Mouse (Mus musculus) liver, postnatal 0 days (tissue): ENCODE measurements at regions not wholly inside any gene's neighbourhood (a gene's known extent, or its start where the extent isn't known, plus 50 kb on each side); places are given as distances from the start of the nearest gene placed in this dataset.

Experiments used
- ATAC-seq: fragments of 200-750 bp; cut with Nextera tagmentation; 2 replicates; pipeline ENCODE4 v1.8.0; 2017; ENCODE audit warnings: mild to moderate bottlenecking, moderate library complexity
- DNase-seq: peaks from one replicate; pipeline ENCODE4 v3.0.0-alpha.2; 2016
- H3K27ac ChIP-seq: fragments of 300-500 bp; sonication (generic); 2 replicates; pipeline ENCODE4 v1.5.1; 2014; ENCODE audit warnings: antibody characterized with exemption, moderate library complexity, mild to moderate bottlenecking, low read depth
- H3K27me3 ChIP-seq: fragments of 300-500 bp; sonication (generic); 2 replicates; pipeline ENCODE4 v1.6.1; 2014; ENCODE audit warnings: low read length, control low read depth, mixed read lengths; ENCODE audit not compliant: insufficient read depth
- H3K36me3 ChIP-seq: fragments of 300-500 bp; sonication (generic); replicated peaks from 2 replicates; pipeline ENCODE4 v1.6.1; 2014; ENCODE audit warnings: mild to moderate bottlenecking, control low read depth, low read length, moderate library complexity, mixed read lengths; ENCODE audit not compliant: insufficient read depth
- H3K4me1 ChIP-seq: fragments of 300-500 bp; sonication (generic); 2 replicates; pipeline ENCODE4 v1.6.1; 2014; ENCODE audit warnings: antibody characterized with exemption, mild to moderate bottlenecking, control low read depth; ENCODE audit not compliant: insufficient read depth
- H3K4me2 ChIP-seq: fragments of 300-500 bp; sonication (generic); 2 replicates; pipeline ENCODE4 v1.6.1; 2014; ENCODE audit warnings: low read depth, mild to moderate bottlenecking, low read length, moderate library complexity, mixed read lengths
- H3K4me3 ChIP-seq: fragments of 300-500 bp; sonication (generic); 2 replicates; pipeline ENCODE4 v1.5.1; 2014; ENCODE audit warnings: low read depth, low read length
- H3K9ac ChIP-seq: fragments of 300-500 bp; sonication (generic); replicated peaks from 2 replicates; pipeline ENCODE4 v1.6.1; 2014; ENCODE audit warnings: mild to moderate bottlenecking, moderate library complexity
- H3K9me3 ChIP-seq: fragments of 300-500 bp; sonication (generic); 2 replicates; pipeline ENCODE4 v1.6.1; 2016; ENCODE audit warnings: mild to moderate bottlenecking, control low read depth, low read length, mixed read lengths
- CTCF ChIP-seq: sonication (generic); IDR thresholded peaks from 2 replicates; pipeline ENCODE4 v1.5.1; 2016; ENCODE audit warnings: antibody characterized with exemption, low read depth
- EP300 ChIP-seq: IDR thresholded peaks from 2 replicates; pipeline ENCODE4 v1.6.1; 2016; ENCODE audit warnings: antibody characterized with exemption, low read depth, mild to moderate bottlenecking
- WGBS: fragments of 180-500 bp; shearing (Covaris S2); extraction: QIAGEN DNeasy Blood & Tissue Kit; methylation state at CpG from one replicate; pipeline ENCODE4 v1.1.7; 2014; ENCODE audit not compliant: insufficient replicate concordance; 5-methylcytosine and 5-hydroxymethylcytosine counted together

GRCm38 (mm10) chr13:103423417-103423816 lies 89.1 kb upstream of the Mast4 start:
- Histone ChIP-seq H3K36me3 (no peaks in the 10 kb centered on the region), H3K9ac (no peak overlapping the region), H3K4me1 (no peaks in the 10 kb centered on the region), H3K27me3 (no peaks in the 10 kb centered on the region), H3K9me3 (no peaks in the 10 kb centered on the region), H3K4me3 (no peak overlapping the region), H3K4me2 (no peak overlapping the region), H3K27ac (no peak overlapping the region)
- DNase-seq (no peak), ATAC-seq (no peak)
- TF ChIP-seq EP300 (no peak), CTCF (no peak)
- 73% methylated on average over 8 of the region's 8 CpGs for WGBS

GRCm38 (mm10) chr13:103422997-103423396 lies 88.7 kb upstream of the Mast4 start:
- no peak overlapping the region for H3K4me2 ChIP-seq
- TF ChIP-seq CTCF = no peak
- no peak for TF ChIP-seq EP300
- no peak for ATAC-seq
- H3K4me1 ChIP-seq = no peaks in the 10 kb centered on the region
- no peaks in the 10 kb centered on the region for H3K9me3 ChIP-seq
- H3K9ac ChIP-seq = no peak overlapping the region
- H3K27me3 ChIP-seq = no peaks in the 10 kb centered on the region
- 90% methylated on average over 8 of the region's 8 CpGs for WGBS
- no peak overlapping the region for H3K27ac ChIP-seq
- no peaks in the 10 kb centered on the region for H3K36me3 ChIP-seq
- DNase-seq = no peak
- H3K4me3 ChIP-seq = no peak overlapping the region

GRCm38 (mm10) chr13:103419146-103419545 lies 84.8 kb upstream of the Mast4 start:
- H3K4me1 ChIP-seq = no peaks in the 10 kb centered on the region
- no peak overlapping the region for H3K9ac ChIP-seq
- no peaks in the 10 kb centered on the region for H3K27me3 ChIP-seq
- H3K27ac ChIP-seq = no peak overlapping the region
- H3K36me3 ChIP-seq = no peaks in the 10 kb centered on the region
- TF ChIP-seq CTCF = no peak
- TF ChIP-seq EP300 = no peak
- no peak overlapping the region for H3K4me2 ChIP-seq
- no peak for ATAC-seq
- WGBS = 77% methylated on average over 3 of the region's 3 CpGs
- DNase-seq = no peak
- H3K9me3 ChIP-seq = no peaks in the 10 kb centered on the region
- H3K4me3 ChIP-seq = no peak overlapping the region

- no peaks in the 10 kb centered on the region for H3K27me3 ChIP-seq
- TF ChIP-seq CTCF = no peak
- TF ChIP-seq EP300 = no peak
- no peak overlapping the region for H3K27ac ChIP-seq
- no peak overlapping the region for H3K4me2 ChIP-seq
- no peak overlapping the region for H3K4me3 ChIP-seq
- no peak overlapping the region for H3K9ac ChIP-seq
- 62% methylated on average over 5 of the region's 5 CpGs for WGBS
- no peaks in the 10 kb centered on the region for H3K9me3 ChIP-seq
- ATAC-seq (no peak), DNase-seq (no peak)
- no peaks in the 10 kb centered on the region for H3K4me1 ChIP-seq
- no peaks in the 10 kb centered on the region for H3K36me3 ChIP-seq
Observed at GRCm38 (mm10) chr13:103417256-103417655, 83.0 kb upstream of the Mast4 start.

- H3K36me3 ChIP-seq = no peaks in the 10 kb centered on the region
- H3K27me3 ChIP-seq = no peaks in the 10 kb centered on the region
- H3K4me1 ChIP-seq = no peaks in the 10 kb centered on the region
- H3K9ac ChIP-seq = no peak overlapping the region
- H3K4me2 ChIP-seq = no peak overlapping the region
- no peak for ATAC-seq
- no peak overlapping the region for H3K27ac ChIP-seq
- no peaks in the 10 kb centered on the region for H3K9me3 ChIP-seq
- TF ChIP-seq CTCF = no peak
- TF ChIP-seq EP300 = no peak
- 70% methylated on average over 4 of the region's 4 CpGs for WGBS
- H3K4me3 ChIP-seq = no peak overlapping the region
- no peak for DNase-seq
Observed at GRCm38 (mm10) chr13:103415335-103415734, 81.0 kb upstream of the Mast4 start.

DNA sequence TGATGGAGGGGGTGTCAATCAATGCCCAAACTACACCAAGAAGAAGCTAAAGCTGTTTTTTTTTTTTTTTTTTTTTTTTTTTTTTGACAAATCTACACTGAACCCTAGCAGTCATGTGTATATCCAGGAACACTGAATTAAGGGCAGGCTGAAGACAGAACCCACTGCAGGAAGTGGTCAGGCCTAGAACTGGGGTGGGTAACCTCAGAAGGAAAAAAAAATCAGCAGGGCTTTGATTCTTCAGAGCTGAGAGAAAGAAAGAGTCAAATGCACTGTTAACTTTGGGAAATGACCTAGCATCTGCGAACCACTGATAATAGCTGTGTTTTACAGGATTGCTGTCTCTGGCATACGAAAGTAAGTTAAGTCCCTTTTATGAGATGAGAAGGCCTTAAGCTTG lies 78.3 kb upstream of the Mast4 start:
- TF ChIP-seq CTCF (no peak), EP300 (no peak)
- no peaks in the 10 kb centered on the region for H3K9me3 ChIP-seq
- no peak for ATAC-seq
- no peak overlapping the region for H3K9ac ChIP-seq
- H3K27ac ChIP-seq = no peak overlapping the region
- H3K27me3 ChIP-seq = no peaks in the 10 kb centered on the region
- no peak for DNase-seq
- no peaks in the 10 kb centered on the region for H3K4me1 ChIP-seq
- no peaks in the 10 kb centered on the region for H3K36me3 ChIP-seq
- H3K4me3 ChIP-seq = no peak overlapping the region
- no peak overlapping the region for H3K4me2 ChIP-seq
- 27% methylated on average over 2 of the region's 2 CpGs for WGBS

DNA sequence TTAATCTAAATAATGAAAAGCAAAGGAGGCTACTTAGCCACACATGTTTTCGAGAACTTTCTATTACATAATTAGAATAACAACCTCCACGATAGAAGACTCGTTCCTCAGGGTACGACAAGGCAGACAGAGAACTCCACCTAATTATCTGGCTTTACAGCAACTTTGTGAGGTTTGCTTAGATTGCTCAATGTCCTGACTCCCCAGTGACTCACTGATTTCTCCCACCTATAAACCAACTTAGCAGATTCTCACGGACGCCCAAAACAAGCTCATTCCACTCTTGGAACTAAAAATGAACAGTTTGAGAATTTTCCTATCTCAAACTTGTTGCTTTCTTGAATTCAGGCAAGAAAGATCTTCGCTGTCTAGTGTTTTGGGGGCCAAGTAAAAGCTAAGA lies 75.0 kb upstream of the Mast4 start:
- ATAC-seq (no peak), DNase-seq (no peak)
- no peak overlapping the region for H3K9ac ChIP-seq
- 62% methylated on average over 7 of the region's 7 CpGs for WGBS
- H3K4me3 ChIP-seq = no peak overlapping the region
- H3K36me3 ChIP-seq = no peaks in the 10 kb centered on the region
- no peaks in the 10 kb centered on the region for H3K4me1 ChIP-seq
- TF ChIP-seq EP300 = no peak
- TF ChIP-seq CTCF = no peak
- H3K9me3 ChIP-seq = no peaks in the 10 kb centered on the region
- H3K27me3 ChIP-seq = no peaks in the 10 kb centered on the region
- no peak overlapping the region for H3K4me2 ChIP-seq
- no peak overlapping the region for H3K27ac ChIP-seq
